Mouse (Mus musculus) liver, embryonic 12.5 days (tissue): ENCODE data around the gene Etv6. TPM values are rescaled to one million over a fixed set of nuclear protein-coding genes. Genes with fewer than 3 reads are reported as not detected.

Experiments
- ATAC-seq: fragments of 200-750 bp; cut with Nextera tagmentation; 2 replicates; pipeline ENCODE4 v1.8.0; 2017; ENCODE audit warnings: moderate number of reproducible peaks, mild to moderate bottlenecking, moderate library complexity
- H3K27ac ChIP-seq: fragments of 300-500 bp; sonication (generic); 2 replicates; pipeline ENCODE4 v1.5.1; 2016; ENCODE audit warnings: mild to moderate bottlenecking
- H3K27me3 ChIP-seq: fragments of 300-500 bp; sonication (generic); replicated peaks from 2 replicates; pipeline ENCODE4 v1.6.1; 2016; ENCODE audit warnings: mild to moderate bottlenecking, moderate library complexity
- H3K36me3 ChIP-seq: fragments of 300-500 bp; sonication (generic); 2 replicates; pipeline ENCODE4 v1.6.1; 2016; ENCODE audit warnings: mild to moderate bottlenecking, moderate library complexity
- H3K4me1 ChIP-seq: fragments of 300-500 bp; sonication (generic); 2 replicates; pipeline ENCODE4 v1.6.1; 2016
- H3K4me2 ChIP-seq: fragments of 300-500 bp; sonication (generic); 2 replicates; pipeline ENCODE4 v1.6.1; 2016; ENCODE audit warnings: mild to moderate bottlenecking, moderate library complexity
- H3K4me3 ChIP-seq: fragments of 300-500 bp; sonication (generic); 2 replicates; pipeline ENCODE4 v1.5.1; 2016; ENCODE audit warnings: mild to moderate bottlenecking, moderate library complexity
- H3K9ac ChIP-seq: fragments of 300-500 bp; sonication (generic); 2 replicates; pipeline ENCODE4 v1.6.1; 2016; ENCODE audit warnings: mild to moderate bottlenecking, moderate library complexity
- H3K9me3 ChIP-seq: fragments of 300-500 bp; sonication (generic); replicated peaks from 2 replicates; pipeline ENCODE4 v1.6.1; 2016; ENCODE audit warnings: mild to moderate bottlenecking, moderate library complexity
- WGBS: fragments of 180-500 bp; shearing (Covaris S2); methylation state at CpG from one replicate; pipeline ENCODE4 v1.1.7; 2016; ENCODE audit not compliant: insufficient replicate concordance; 5-methylcytosine and 5-hydroxymethylcytosine counted together
- polyA plus RNA-seq: library from polyadenylated mRNA; unstranded; fragments of >200 nt; fragmentation: Nextera tagmentation; extraction: Ambion mirVana; gene quantifications from 2 replicates; pipeline ENCODE4 v1.2.1, GENCODE M21; 2016

Etv6 gene
- polyA plus RNA-seq, 1 experiment from 2014 or later = 7.9 TPM

DNA sequence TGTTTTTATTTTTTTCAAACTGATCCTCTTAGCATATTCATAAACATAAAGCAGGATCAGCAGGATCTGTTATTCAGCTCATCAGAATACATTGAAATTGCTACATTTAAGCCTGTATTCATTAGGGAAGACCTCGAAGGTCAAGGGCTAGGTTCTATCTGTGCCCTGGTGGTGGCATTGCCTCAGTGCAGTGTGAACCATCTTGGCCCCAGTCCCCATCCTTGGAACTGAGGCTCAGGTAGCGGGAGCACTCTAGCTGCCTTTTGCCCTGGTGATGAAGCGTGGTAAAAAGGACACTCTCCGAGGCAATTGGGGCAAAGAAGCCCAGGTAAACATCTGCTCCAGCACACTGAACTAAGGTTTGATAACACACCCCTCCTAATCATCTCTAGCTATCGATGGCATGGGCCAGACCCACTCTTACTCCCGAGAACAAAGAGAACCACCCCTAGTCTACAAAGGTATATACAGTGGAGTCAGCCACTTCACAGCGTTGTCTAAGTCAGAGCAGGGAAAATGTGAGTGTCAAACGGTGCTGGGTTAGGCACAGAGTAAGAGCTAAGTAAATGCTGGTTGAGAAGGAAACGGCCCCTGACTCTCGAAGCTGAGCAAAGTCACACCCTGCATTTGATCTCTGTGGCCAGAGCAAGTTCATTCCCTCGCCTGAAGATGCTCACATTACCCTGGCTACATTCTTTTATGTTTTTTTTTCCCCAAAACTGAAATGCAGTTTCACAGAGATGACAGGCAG lies 148.3 kb downstream of the Etv6 start:
- Histone ChIP-seq H3K9me3 (no peaks in the 10 kb centered on the region), H3K36me3 (peaks cover under 1% of the 10 kb centered on the region; the same call in 1 of the 2 replicates), H3K27me3 (no peaks in the 10 kb centered on the region), H3K9ac (no peak overlapping the region), H3K4me2 (no peak overlapping the region), H3K4me1 (peaks cover 73% of the 10 kb centered on the region), H3K27ac (no peak overlapping the region), H3K4me3 (no peak overlapping the region)
- ATAC-seq = no peak
- 52% methylated on average over 11 of the region's 11 CpGs for WGBS

GRCm38 (mm10) chr6:134186286-134186903 lies 150.9 kb downstream of the Etv6 start:
- Histone ChIP-seq H3K9ac (no peak overlapping the region), H3K4me3 (no peak overlapping the region), H3K27ac (peak overlapping the region; percentile 64), H3K4me2 (no peak overlapping the region), H3K9me3 (no peaks in the 10 kb centered on the region), H3K27me3 (no peaks in the 10 kb centered on the region), H3K36me3 (no peaks in the 10 kb centered on the region), H3K4me1 (peaks cover 89% of the 10 kb centered on the region)
- WGBS = 16% methylated on average over 6 of the region's 6 CpGs
- no peak for ATAC-seq

- 41% methylated on average over 3 of the region's 3 CpGs for WGBS
- no peak for ATAC-seq
- Histone ChIP-seq H3K36me3 (no peaks in the 10 kb centered on the region), H3K4me3 (no peak overlapping the region), H3K4me1 (peaks cover 83% of the 10 kb centered on the region), H3K9me3 (no peaks in the 10 kb centered on the region), H3K27me3 (no peaks in the 10 kb centered on the region), H3K9ac (no peak overlapping the region), H3K4me2 (no peak overlapping the region), H3K27ac (no peak overlapping the region)
Observed at GRCm38 (mm10) chr6:134188719-134189118, 153.2 kb downstream of the Etv6 start.

DNA sequence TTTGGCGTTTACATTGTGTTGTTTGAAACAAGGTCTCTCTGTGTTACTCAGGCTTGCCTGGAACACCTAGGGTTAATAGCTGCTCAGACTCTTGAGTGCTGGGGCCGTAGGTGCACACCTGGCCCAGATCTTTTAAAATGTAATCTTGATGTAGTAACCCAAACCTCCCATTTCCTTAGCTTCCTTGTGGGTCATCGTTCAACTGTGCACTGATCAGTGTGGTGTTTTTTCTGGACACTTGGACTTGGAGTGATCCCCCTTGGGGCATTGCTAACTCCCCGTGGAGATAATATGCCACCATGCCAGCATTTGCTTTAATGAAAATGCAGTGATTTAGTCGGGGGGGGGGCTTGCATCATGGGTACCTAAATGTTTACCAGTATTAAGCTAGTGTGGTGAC lies 153.7 kb downstream of the Etv6 start:
- Histone ChIP-seq H3K4me2 (no peak overlapping the region), H3K27me3 (no peaks in the 10 kb centered on the region), H3K27ac (peak overlapping the region; percentile 52), H3K4me1 (peaks cover 79% of the 10 kb centered on the region), H3K9ac (no peak overlapping the region), H3K9me3 (no peaks in the 10 kb centered on the region), H3K36me3 (no peaks in the 10 kb centered on the region), H3K4me3 (no peak overlapping the region)
- WGBS = 34% methylated on average over 5 of the region's 5 CpGs
- ATAC-seq = no peak

DNA sequence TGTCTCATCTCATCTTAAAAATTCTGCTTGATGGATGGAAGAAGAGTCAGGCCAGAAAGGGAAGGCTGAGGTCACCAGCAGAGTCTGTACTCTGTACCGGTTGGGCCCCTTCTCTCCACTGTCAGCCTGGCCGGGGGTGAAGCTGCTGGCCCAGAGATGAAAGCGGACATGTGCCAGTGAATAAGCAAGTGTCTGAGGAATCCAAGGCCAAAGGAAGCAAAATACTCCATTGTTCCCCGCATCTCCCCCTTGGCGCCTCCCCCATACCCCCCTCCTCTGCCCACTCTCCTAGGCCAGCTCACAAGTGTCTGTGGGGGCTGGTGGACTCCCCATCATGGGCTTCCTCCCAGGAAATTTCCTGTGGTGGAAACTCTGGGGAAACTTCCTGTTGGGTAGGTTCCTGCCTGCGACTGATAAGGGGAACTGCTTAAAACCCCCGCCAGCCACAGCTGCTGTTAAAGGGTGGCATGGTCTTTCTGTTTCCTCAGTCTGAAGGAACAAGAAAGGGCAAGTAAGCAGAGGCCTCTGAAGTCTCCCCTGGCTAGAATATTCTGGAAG lies 154.2 kb downstream of the Etv6 start:
- Histone ChIP-seq H3K9me3 (no peaks in the 10 kb centered on the region), H3K4me2 (peak overlapping the region; percentile 10), H3K4me3 (no peak overlapping the region), H3K4me1 (peaks cover 74% of the 10 kb centered on the region), H3K27me3 (no peaks in the 10 kb centered on the region), H3K36me3 (no peaks in the 10 kb centered on the region), H3K9ac (no peak overlapping the region), H3K27ac (peak overlapping the region; percentile 52)
- peak; percentile 65 for ATAC-seq
- WGBS = 12% methylated on average over 7 of the region's 7 CpGs

DNA sequence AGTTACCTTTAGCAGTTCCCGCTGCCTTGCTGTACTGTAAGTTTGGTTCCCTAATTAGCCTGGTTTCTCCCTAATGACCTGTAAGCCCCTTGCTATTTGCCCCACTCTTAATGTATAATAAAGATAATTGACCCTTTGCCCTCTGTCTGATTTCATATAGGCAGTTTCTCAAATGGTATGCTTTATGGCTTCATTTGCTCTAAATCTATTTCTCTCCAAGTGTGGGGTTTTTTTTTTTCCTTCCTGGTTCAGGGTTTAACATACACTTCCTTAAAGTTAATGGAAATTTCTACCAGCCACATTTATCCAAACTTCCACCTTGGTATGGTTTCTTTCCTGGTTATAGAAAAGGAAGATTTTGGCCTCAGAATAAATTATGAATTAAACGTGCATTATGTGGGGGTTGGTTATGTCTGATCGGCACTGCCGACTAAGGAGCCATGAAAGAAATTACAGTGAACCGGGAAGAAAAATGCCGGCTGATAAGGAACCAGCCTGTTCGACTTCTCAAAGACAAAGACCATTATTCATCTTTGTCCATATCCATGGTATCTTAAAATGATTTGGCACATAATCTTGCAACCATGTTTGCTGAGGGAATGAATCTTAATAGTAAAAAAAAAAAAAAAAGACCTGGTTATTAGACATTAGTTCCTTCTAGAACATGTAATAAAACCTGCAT lies 155.2 kb downstream of the Etv6 start:
- 70% methylated on average over 7 of the region's 7 CpGs for WGBS
- ATAC-seq = no peak
- Histone ChIP-seq H3K4me2 (no peak overlapping the region), H3K4me3 (no peak overlapping the region), H3K27ac (no peak overlapping the region), H3K4me1 (peaks cover 64% of the 10 kb centered on the region), H3K36me3 (no peaks in the 10 kb centered on the region), H3K9me3 (no peaks in the 10 kb centered on the region), H3K9ac (no peak overlapping the region), H3K27me3 (no peaks in the 10 kb centered on the region)

DNA sequence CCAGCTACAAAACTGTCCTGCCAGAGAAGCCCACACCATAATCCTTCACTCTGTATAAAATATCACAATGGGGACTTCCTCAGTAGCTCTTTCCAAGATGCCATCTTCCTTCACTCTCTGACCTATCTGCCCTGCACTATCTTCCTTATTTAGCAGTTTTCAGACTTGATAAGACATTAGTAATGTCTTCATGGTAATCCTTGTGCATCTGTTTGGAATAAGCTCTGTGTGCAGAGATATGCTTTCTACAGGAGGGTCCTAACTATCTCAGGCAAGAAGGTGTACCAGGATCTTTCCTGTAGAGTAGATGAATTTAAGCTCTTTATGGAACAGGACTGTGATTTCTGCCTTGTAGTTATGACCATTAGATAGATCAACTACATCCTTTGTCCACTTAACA lies 157.2 kb downstream of the Etv6 start:
- Histone ChIP-seq H3K4me3 (no peak overlapping the region), H3K4me2 (no peak overlapping the region), H3K9ac (no peak overlapping the region), H3K27ac (no peak overlapping the region), H3K27me3 (no peaks in the 10 kb centered on the region), H3K9me3 (no peaks in the 10 kb centered on the region), H3K36me3 (no peaks in the 10 kb centered on the region), H3K4me1 (peaks cover 47% of the 10 kb centered on the region)
- peak; percentile 20; the same call in 1 of the 2 replicates for ATAC-seq

DNA sequence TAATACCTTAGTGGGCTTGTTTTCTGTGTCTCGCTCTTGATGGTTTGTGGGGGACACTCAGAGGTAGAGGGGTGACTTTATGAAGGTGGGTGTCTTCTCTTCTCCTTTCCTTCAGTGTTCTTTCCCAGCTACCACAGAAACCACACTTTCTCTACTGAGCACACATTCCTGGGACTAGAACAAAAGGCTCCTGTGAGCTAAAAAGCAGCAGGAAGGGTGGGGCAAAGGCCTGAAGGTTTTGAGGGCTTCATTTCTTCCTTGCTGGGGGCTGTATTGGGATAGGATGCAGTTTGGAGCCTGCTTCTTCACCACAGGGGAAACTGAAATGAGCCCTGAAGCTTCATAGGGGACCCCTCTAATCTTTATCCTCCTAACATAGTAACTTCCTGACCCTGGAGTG lies 164.4 kb downstream of the Etv6 start:
- Histone ChIP-seq H3K9ac (no peak overlapping the region), H3K27me3 (no peaks in the 10 kb centered on the region), H3K27ac (no peak overlapping the region), H3K4me2 (no peak overlapping the region), H3K4me1 (peaks cover 4% of the 10 kb centered on the region; the same call in 1 of the 2 replicates), H3K9me3 (no peaks in the 10 kb centered on the region), H3K36me3 (no peaks in the 10 kb centered on the region), H3K4me3 (no peak overlapping the region)
- no peak for ATAC-seq
- WGBS = 67% methylated on average over 1 of the region's 1 CpGs

- H3K4me3 ChIP-seq = no peak overlapping the region
- no peaks in the 10 kb centered on the region for H3K9me3 ChIP-seq
- no peak overlapping the region for H3K9ac ChIP-seq
- no peak overlapping the region for H3K4me2 ChIP-seq
- H3K27ac ChIP-seq = no peak overlapping the region
- no peak for ATAC-seq
- no peaks in the 10 kb centered on the region for H3K27me3 ChIP-seq
- H3K4me1 ChIP-seq = peaks cover 6% of the 10 kb centered on the region; the same call in 1 of the 2 replicates
- WGBS = 82% methylated on average over 10 of the region's 10 CpGs
- H3K36me3 ChIP-seq = no peaks in the 10 kb centered on the region
Observed at GRCm38 (mm10) chr6:134200577-134200976, 165.1 kb downstream of the Etv6 start.

- H3K4me2 ChIP-seq = no peak overlapping the region
- no peak for ATAC-seq
- peaks cover 12% of the 10 kb centered on the region for H3K4me1 ChIP-seq
- no peak overlapping the region for H3K4me3 ChIP-seq
- no peaks in the 10 kb centered on the region for H3K9me3 ChIP-seq
- H3K9ac ChIP-seq = no peak overlapping the region
- no peak overlapping the region for H3K27ac ChIP-seq
- 56% methylated on average over 5 of the region's 5 CpGs for WGBS
- H3K36me3 ChIP-seq = no peaks in the 10 kb centered on the region
- no peaks in the 10 kb centered on the region for H3K27me3 ChIP-seq
Observed at GRCm38 (mm10) chr6:134202176-134202575, 166.7 kb downstream of the Etv6 start.

DNA sequence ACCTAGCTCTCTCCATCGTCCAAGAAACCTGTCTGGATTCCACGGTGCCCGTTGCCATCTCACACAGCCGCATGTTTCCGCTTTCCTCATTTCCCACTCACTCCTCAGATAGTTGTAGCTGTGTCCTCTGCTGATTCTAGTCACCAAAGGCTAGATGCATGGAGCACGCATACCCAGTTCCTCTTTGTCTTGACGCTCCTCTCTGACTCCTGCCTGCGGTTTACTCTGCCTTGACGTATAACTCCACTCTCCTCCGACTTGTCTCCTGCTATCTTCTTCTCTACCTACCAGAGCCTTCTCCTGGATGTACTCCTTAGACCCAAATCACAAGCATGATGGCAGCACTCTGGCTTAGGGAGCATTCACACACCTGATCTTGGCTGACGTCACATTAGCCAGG lies 169.7 kb downstream of the Etv6 start:
- no peak overlapping the region for H3K27ac ChIP-seq
- H3K9me3 ChIP-seq = no peaks in the 10 kb centered on the region
- no peak overlapping the region for H3K4me3 ChIP-seq
- H3K4me1 ChIP-seq = peaks cover 29% of the 10 kb centered on the region
- H3K27me3 ChIP-seq = no peaks in the 10 kb centered on the region
- H3K36me3 ChIP-seq = no peaks in the 10 kb centered on the region
- H3K4me2 ChIP-seq = no peak overlapping the region
- no peak for ATAC-seq
- no peak overlapping the region for H3K9ac ChIP-seq
- 64% methylated on average over 10 of the region's 11 CpGs for WGBS

GRCm38 (mm10) chr6:134205726-134206125 lies 170.2 kb downstream of the Etv6 start:
- Histone ChIP-seq H3K27ac (no peak overlapping the region), H3K9ac (no peak overlapping the region), H3K27me3 (no peaks in the 10 kb centered on the region), H3K36me3 (no peaks in the 10 kb centered on the region), H3K9me3 (no peaks in the 10 kb centered on the region), H3K4me2 (no peak overlapping the region), H3K4me1 (peaks cover 34% of the 10 kb centered on the region), H3K4me3 (no peak overlapping the region)
- no peak for ATAC-seq
- 73% methylated on average over 5 of the region's 5 CpGs for WGBS
